Mouse (Mus musculus) regulatory T cell (primary cell): ENCODE data around the gene Ttc17.

ENCODE experiments used
- in situ Hi-C: fragments of 300-600 bp; cut with MboI, MseI; formaldehyde crosslinking; loops from one replicate; pipeline ENCODE4 v1.15.1; 2025; ENCODE audit warnings: high pct_unique_total_duplicates

Ttc17 gene

DNA sequence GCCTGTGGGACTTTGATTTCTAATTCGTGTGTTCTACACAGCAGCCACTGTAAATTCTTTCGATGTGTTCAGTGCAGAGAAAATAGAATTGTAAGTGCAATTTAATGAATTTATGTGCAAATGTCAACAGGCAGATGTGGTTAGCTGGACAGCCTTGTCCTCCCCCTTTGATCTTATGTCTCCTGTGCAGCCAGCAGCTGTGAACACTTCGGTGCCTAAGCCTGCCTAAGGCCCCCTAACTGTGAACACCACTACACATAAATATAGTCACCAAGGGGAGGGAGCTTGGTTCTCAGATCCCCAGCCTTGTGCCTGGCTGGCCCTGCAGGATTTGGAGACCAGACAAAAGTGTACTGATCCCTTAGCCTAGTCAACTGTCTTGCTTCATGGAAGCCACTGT, 109.0 kb downstream of the Ttc17 start:
- in situ Hi-C loops, result no loop called here

DNA sequence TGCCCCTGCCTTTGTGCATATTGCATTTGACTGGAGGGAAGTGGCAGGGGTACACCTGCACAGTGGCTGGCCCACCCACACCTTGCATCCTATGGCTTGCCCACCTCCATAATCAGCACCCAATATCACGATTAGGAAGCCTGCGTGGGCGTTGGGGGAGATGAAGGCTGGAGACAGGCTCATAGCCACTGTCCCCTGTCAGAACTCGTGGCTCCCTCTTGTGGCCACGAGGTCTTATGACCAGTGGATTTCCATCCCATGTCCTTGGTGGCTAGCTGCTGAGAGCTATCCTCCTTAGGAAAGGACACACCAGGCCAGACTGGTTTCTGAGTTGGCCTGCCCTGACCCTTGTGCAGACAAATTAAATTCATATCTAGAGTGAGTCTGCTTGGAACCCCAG, 116.0 kb downstream of the Ttc17 start:
- in situ Hi-C loops, result no loop called here

DNA sequence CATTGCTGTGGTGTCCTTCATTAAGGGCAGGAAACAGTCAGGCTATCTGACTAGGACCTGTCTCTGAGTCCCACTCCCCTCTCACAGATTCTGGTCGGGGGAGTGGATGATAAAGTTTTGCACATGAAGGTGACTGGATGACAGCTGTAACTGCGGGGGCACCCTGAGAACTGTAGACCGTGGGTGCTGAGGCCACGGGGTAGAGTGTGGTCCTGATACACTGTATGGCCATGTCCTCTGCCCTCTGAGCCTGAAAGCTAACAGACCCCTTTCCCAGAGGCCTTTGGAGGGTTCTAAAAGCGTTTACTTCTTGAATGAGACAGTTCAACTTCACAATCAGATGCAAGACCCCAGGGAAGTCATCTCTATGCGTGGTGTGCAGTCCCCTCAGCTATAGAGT, 116.8 kb downstream of the Ttc17 start:
- in situ Hi-C loops, result no loop called here

DNA sequence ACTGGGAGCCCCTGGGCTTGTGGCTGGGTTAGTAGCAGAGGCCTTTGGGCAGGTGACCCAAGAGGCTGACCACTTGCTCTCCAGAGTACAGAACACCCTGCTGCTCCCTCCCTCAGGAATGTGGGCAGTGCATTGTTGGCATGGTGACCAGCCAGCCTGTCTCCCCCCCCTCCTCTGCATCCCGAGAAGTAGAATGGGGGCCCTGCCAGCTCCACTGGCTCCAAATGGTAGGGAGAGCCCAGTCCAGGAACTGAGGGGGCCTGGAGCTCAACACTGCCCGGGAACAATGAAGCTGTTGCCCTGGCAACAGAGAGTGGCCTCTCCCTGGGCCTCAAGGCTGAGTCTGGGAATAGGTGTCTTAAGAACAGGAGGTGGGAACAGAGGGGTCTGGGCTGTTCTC, 117.3 kb downstream of the Ttc17 start:
- in situ Hi-C loops, result no loop called here

DNA sequence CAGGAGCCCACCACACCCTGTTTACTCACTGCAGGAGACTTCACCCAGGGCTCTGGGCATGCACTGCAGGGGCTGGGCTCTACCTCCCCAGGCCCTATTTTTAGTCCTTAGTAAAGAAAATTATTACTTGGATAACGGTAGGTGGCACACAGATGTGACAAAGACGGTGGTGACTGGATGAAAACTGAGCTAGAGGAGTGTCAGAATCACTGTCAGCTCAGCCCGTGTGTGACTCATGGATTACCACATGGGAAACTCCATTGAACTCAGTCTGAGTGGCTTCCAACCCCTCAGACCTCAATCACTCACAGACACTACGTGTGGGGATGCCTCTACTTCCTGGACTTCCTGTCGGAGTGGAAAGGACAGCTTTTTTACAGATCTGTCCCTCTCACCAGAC, 118.4 kb downstream of the Ttc17 start:
- in situ Hi-C loops, result no loop called here

DNA sequence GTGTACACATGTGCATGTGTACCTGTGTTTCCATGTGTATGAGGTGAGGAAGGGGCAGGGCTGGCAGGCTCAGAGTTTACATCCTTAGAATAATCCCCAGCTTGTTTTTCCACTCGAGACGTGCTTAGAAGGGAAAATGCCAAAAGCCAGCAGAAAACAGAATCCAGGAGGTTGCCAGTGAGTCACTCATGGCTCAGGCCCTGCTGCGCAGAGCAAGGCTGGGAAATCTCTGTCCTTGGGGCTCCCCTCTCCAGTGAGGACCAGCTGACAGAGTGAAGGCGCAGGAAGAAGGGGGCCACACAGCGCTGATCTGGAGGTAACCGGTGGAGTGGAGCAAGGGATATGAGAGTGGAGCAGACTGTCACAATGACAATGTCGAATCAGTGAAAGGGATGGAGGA, 119.1 kb downstream of the Ttc17 start:
- in situ Hi-C loops, result no loop called here

DNA sequence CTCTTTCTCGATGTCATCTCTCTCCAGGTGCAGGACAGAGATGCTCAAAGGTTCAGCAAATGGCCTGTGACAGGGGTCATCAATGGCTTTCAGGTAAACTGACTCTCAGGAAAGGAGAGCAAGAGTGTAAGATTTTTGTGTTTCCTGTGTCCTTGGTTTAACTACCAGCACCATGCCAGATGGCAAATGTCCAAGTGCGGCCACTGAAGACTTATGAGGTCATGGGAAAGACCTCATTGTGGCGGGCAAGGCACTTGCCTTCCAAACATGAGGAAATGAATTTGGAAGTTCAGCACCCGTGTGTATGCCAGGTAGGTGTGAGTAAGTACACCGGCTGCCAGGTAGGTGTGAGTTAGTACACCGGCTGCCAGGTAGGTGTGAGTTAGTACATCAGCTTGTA, 123.0 kb downstream of the Ttc17 start:
- in situ Hi-C loops, result no loop called here

DNA sequence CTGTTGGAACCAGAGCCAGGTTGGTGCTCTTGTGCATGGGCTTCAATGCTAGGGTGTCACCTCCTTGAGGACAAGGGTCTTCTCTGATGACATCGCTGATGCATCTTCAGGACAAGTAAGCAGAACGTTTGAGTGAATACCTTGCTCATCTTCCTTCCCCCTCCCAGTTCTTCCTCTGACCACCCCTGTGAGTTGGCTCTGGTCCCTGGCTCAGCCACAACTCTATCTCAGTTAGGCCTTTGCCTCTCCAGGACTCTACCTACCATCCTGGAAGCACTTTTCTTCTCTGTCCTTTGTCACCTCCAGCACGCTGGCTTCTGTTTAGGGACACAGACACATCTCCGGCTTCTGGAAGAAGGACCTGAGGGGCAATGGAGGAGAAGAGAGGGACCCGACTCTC, 126.9 kb downstream of the Ttc17 start:
- in situ Hi-C loops, result no loop called here

DNA sequence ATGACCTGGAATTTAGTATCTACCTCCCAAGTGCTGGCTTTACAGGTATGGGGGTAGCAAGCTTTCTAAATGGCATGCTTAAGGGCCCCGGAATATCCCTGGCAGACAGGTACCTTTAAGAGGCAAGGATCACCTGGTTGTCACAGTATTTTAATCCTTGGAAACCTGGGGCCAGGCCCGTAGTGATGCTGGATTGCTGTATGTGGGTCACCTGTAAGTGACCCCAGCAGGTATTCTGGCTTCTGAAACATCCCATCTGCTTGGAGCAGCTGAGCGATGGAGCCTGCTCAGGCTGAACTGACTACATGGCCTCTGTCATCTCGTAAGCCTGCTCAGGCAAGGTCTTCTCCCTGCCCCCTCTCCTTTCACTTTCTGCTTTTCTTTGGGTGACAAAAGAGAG, 130.4 kb downstream of the Ttc17 start:
- in situ Hi-C loops, result no loop called here

DNA sequence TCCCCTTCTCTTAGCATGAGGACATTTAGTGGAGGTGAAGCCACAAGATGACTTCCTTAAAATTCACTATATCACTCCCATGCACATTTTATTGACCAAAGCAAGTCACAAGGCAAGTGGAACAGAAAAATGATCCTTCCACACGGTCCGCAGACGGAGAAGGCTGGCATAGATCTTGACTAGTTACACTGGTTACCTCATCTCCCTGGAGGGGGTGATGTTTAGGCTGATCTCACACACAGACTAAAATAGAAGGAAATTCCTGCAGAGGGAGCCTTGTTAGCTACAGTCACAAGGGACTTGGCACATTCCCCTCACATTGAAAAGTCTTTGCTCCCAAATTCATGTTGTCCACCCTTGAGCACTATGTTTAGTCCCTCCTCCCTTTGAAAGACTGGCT, 130.8 kb downstream of the Ttc17 start:
- in situ Hi-C loops, result no loop called here

DNA sequence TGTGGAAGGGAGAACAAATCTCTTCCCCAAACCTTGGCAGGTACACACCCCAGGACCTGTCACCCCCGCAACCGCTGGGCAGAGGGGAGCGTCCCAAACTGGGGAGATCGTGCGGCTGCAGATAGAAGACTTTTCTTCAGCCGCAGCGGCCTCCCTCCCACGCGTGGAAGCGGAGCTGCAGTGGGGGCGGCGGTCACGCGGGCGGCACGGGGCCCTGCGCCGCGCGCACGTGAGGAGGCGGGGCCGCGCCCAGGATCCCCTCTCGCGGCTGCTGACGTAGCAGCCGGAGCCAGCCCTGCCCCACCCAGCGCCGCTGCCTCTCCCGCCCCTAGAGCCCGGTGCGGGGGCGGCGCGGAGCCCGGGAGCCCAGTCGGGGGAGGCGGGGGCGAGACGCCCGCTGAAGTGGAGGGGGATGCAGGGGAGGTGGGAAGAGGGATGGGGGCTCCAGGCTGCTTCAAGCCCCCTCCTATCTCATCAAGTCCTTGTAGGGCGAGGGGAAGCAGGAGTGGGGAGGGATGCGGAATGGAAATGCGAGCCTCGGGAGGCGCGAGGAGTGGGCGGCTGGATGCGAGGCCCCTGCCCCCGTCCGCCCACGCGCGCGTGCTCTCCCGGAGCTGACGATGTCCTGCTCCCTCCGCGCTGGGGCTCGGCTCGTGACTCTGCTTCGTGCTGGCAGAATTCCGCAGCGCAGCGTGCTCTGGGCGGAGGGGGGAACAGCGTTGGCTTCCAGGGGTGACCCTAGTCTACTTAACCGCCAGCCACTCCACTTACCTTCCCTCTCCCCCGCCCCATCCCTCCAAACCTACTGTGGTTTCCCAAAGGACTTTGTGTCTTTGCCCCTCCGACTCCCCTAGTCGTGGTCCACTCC, 133.1 kb downstream of the Ttc17 start:
- in situ Hi-C loops, result no loop called here

DNA sequence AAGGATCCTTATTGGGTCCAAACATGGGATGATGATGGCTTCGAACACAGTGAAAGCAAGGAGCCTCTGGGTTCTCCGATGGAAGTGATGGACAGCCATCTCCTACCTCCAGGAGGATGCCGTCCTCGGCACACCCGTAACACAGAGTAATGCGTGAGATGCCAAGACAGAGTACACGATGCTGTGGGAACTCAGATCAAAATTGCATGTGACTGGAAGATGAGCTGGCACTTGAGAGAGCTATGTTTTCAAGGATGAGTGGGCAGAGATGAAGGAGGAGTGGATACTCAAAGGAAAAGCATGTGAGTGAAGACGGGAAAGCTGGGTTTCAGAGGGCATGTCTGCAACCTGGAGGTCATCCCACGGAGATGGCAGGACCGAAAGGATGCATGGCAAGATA, 135.3 kb downstream of the Ttc17 start:
- in situ Hi-C loops, result no loop called here

DNA sequence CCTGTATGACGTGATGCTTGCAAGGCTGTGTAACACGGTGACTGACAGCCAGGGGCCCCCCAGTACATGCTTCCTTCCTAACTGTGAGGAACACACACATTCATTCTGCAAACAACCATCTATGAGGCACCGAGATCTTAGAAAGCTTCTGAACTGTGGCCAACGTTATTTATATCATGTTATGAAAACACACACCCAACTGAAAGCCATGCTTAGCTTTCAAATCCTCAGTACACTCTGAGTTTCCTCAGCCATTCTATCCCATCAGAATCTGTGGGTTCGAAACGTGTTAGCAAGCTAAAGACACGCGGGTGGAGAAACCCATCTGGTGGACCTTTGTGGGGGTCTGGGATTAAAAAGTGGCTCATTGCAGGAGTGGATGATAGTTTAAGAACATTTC, 137.7 kb downstream of the Ttc17 start:
- in situ Hi-C loops, result no loop called here

DNA sequence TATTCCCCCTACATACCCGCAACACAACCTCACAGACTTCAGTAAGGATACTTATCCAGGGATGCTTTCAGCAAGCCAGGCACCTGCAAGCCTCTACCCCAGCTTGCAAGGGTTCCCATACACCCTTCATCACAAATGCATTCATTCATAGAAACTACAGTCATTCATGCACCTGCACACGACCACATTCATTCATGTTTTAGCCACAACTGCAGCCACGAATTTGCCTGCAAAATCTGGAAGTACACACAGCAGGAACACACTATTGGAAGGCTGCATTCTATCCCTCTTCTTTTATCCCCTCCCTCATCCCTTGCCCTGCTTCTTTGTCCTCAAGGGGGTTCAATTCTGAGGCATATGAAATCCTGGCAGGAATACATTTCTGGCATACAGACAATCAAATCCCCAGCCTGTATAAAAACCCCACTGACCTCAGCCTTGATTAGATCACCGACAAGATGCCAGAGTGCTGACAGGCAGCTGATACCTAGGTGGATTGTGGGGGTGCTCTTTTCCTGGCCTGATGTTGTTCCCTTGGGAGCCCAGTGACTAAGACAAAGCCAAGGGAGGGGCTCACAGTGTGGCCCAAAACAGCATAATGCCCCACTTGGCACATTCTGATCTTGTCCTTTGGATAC, 139.2 kb downstream of the Ttc17 start:
- in situ Hi-C loops, result no loop called here

DNA sequence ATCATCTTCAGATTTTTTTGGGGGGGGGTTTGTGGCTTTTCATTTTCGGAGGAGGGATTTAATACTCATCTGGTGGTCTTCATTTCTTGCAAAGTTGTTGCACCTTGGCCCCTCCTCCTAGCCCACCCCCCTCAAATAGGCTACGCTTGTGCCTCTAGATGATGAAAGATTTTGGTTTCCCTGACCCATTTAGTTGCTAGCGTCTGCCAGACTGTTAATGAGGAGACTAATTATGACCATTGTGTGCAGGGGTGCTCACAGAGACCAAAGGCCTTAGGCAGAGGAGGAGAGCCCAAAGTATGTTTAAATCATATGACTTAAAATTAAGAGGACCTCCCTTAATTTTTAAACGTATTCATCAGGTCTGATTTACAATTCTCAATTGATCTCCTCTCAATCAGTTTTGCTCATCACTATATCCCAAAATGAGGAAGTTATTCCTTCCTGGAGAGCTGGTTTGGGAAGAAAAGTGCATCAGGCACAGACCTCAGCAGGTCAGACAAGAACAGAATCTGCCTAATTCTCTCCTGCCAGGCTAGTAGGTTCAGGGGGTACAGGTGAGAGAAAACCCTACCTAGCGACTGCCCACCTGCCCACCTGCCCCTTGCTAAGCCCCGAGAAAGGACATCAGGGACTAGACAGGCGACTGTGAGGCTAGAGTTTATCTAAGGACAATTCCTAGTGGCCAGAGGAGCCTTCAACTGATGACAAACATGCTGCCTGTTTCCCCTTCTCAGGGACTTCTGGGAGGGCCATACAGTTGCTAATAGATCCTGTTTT, 139.9 kb downstream of the Ttc17 start:
- in situ Hi-C loops, result no loop called here

DNA sequence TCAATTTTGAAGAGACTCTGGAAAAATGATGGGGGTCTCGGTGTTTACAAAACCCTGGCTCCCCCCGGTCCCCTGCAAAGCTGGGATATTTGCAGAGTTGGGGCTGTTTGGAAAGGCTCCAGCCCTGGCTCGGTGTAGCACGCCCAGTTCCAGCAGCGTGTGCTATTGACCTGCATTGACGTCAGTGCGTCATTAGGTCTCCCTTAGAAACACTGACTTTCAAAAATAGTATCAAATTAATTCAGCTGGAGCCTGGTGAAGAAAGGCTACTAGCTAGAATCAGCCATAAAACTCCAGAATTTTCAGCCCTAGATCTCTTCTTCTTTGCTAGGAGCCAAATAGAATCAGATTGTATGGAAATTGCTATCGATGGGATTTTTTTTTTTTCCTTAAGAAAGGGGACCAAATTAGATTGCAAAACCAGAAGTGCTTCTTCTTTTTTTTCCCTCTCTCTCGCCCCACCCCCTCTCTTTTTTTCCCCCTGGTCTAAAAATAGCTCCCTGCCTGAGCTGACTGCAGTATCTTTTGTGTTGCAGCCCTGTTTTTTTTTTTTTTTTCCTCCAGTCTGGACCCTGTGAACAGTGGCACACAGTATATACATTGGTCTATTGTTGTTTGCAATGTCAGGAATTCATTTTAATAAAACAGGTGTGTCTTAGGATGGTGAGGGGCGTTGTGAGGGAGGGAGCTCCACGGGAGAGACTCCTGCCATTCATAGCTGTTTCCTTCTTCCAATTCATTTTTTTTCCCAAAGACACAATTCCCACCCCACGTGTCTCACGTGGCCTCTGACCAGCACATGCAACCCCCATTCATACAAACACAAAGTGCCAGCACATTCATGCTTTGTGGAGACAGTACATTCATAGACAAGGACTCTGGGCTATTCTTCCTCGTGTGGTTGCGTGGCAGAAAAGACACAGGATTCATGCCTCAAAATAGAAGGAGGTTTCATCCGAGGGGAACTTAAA, 141.0 kb downstream of the Ttc17 start:
- in situ Hi-C loops, result no loop called here

DNA sequence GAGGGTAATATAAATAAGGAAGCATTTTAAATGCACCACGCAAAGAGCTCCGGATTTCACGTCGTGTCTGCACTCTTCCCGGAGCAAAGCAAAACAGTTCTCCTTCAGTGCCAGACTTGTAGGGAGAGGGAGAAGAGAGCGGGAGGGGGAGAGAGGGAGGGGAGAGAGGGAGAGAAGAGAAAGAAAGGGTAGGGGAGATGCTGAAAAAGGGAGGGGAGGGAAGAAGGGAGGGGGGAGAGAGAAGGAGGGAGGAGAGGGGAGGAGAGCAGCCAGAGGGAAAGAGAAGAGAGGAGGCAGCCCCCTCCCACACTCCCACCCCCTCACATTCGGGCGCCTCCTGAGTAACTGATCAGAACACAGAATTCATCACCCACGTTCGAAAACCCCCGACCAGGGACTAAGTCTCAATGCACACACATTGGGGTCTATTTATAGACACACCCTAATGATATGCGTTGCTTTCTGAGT, 141.8 kb downstream of the Ttc17 start:
- in situ Hi-C loops, result no loop called here

DNA sequence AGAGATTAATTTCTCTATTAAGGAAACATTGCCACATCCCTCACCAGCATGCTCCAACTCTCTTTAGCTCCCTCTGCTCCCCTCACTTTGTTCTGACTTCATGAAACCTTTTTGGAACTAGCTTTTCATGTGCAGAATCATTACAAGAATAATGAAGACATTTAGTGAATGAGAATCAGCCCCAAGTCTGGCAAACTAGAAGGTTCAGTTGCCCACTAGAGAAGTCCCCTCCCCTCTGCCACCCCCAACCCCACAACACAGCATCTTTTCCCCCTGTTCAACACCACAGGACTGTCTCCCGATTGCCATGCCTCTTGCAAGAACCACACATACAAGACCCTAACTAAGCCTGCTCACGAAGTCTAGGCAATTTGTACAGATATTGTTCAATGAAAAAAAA, 142.5 kb downstream of the Ttc17 start:
- in situ Hi-C loops, result no loop called here

DNA sequence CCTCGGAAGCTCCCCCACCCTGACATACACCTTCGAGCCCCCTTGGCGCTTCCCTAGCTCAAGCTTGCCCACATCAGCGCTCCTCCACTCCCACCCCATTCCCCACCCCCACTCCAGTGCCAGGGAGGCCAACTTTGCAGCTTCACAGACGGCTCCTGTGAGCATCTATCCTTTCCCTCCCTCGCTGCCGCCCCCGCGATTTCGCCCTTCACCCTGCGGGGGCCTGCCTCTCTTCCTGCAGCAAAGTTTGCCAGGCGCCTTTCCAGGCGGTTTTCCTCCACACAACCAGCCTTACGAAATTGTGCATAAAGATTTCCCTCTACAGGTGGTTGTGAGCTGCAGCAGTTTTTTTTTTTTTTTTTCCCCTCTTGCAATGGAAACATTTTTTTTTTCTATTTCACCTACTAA, 143.0 kb downstream of the Ttc17 start:
- in situ Hi-C loops, result no loop called here

DNA sequence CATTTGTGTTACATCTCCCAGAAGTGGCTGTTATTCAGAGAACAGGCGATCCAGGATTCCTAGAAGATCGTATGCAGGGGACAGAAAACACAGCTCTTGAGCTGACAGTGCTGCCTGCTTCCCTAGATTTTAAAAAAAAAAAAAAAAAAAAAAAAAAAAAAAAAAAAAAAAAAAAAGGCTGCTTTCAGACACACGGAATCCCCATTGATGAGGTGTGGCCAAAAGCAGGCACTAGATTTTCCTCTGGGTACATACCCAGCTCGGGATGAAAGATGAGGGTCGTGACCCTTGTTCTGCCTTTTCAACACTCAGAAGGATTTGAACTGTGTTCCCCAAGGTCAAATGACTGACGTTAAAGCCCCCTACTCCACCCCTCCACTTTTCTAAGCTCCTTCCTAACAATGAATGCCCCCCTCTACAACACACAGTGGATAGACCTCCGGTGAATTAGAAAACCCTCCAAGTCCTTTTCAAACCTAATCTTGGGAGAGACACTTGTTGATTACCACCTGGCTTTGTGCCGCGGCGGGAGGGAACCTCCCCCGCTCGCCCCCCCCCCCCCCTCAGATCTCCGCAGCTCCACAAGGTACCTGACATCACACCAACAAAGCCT, 143.5 kb downstream of the Ttc17 start:
- in situ Hi-C loops, result no loop called here

DNA sequence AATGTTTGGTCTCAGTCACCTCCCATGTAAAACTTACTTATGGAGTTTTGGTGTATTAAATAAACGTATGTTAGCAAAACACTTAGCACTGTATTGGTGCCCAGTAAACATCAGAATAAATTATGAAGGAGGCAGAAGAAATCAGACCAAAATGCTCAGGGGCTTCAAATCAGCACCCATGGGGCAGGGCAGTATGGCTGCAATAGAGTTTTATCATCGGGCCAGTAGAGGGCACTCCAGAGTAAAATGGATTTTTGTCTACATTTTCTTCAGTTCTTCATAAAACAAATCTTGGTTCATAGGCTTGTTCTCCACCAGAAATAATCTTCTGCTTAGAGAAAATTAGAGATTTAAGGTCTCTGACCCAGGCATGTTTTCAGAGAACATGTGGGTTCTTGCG, 152.4 kb downstream of the Ttc17 start:
- in situ Hi-C loops, result no loop called here
